Mouse (Mus musculus) G1E (cell line): ENCODE measurements around the gene Lfng.

Source experiments
- CTCF ChIP-seq: IDR thresholded peaks from 2 replicates; pipeline ENCODE4 v1.5.1; 2012; ENCODE audit warnings: low read depth, low read length, inconsistent platforms, mixed read lengths
- GATA1 ChIP-seq: IDR thresholded peaks from 2 replicates; pipeline ENCODE4 v1.6.1; 2012; ENCODE audit warnings: borderline replicate concordance, low read length, inconsistent platforms, mixed read lengths
- TAL1 ChIP-seq: conservative IDR thresholded peaks from 2 replicates; pipeline ENCODE4 v1.6.1; 2012; ENCODE audit warnings: low read depth, low read length, inconsistent platforms, mixed read lengths

GRCm38 (mm10) chr5:140571201-140571600 is 35.9 kb upstream of the Lfng start:
- TF ChIP-seq GATA1 (no peak), CTCF (no peak), TAL1 (no peak)
